8 mouse cellular contexts compared by ENCODE assay signal in the genomic region with DNA sequence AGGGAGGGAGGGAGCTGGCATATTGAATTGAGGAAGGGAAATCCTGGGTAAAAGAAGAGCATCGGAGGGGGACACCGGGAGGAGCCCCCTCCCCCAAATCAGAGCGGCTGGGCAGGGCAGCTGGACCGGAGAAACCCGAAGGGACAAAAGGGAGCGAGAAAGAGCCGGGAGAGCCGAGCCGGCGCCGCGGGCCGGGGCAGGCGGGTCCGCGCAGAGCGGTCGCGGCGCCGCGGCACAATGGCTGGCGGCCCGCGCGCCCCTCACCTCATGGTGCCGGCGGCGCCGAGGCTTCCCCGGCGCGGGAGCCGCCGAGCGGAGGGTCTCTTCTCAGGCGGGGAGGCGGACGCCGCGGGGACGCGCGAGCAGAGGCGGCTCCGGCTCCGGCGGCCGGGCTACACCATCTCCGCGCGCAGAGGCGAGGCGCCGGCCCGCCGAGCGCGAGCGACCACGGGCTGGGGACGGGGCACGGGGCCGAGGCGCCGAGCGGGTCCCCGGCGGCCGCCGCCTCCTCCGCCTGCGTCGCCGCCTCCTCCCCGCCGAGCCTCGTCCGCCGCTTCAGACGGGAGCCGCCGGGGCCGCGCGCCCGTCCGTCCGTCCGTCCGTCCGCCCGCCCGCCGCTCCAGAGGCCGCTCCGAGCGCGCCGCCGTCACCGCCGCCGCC. TPM values are rescaled to one million over a fixed set of nuclear protein-coding genes. Genes with fewer than 3 reads are reported as not detected.
DNase-seq lines count a peak whose midpoint lies in the region; ATAC-seq and TF ChIP-seq lines count a peak whose summit lies in the region.

No protein-coding gene starts in this region.

- peaks cover 10% of the 10 kb centered on the region for H3K4me1 ChIP-seq in forebrain, postnatal 0 days (ENCODE audit: insufficient read depth)
- peaks cover 13% of the 10 kb centered on the region for H3K4me1 ChIP-seq in limb, embryonic 10.5 days

- no peaks in the 10 kb centered on the region for H3K9me3 ChIP-seq in forebrain, postnatal 0 days (ENCODE audit: low read length)
- no peaks in the 10 kb centered on the region for H3K9me3 ChIP-seq in limb, embryonic 10.5 days (replicated peaks)

- peak overlapping the region; percentile 91 for H3ac ChIP-seq in myocyte (ENCODE audit: control insufficient read depth, insufficient read length)

- H3K4me3 ChIP-seq in forebrain, postnatal 0 days (ENCODE audit: low read depth, low read length), result peak overlapping the region; percentile 89
- peak overlapping the region; percentile 89 for H3K4me3 ChIP-seq in limb, embryonic 10.5 days
- H3K4me3 ChIP-seq in myocyte, result peak overlapping the region; percentile 79

- peaks cover 45% of the 10 kb centered on the region for H3K79me2 ChIP-seq in myocyte (ENCODE audit: control insufficient read depth, insufficient read depth)

- no peaks in the 10 kb centered on the region for H3K36me3 ChIP-seq in forebrain, postnatal 0 days (ENCODE audit: insufficient read depth)
- peaks cover 17% of the 10 kb centered on the region for H3K36me3 ChIP-seq in limb, embryonic 10.5 days
- H3K36me3 ChIP-seq in myocyte (ENCODE audit: control insufficient read depth, insufficient read depth), result no peaks in the 10 kb centered on the region

- TF ChIP-seq CTCF in forebrain, postnatal 0 days (IDR thresholded peaks at IDR 0.05; ENCODE audit: low read depth), result no peak

- peak overlapping the region; percentile 63 for H3K4me2 ChIP-seq in forebrain, postnatal 0 days (ENCODE audit: low read depth)
- peak overlapping the region; percentile 86 for H3K4me2 ChIP-seq in myocyte (ENCODE audit: low read depth)

- ATAC-seq in forebrain, postnatal 0 days, result peak; percentile 52

- peak overlapping the region; percentile 98 for H3K27ac ChIP-seq in forebrain, postnatal 0 days (ENCODE audit: low read depth, low read length)
- peak overlapping the region; percentile 99 for H3K27ac ChIP-seq in limb, embryonic 10.5 days

- no peaks in the 10 kb centered on the region for H3K27me3 ChIP-seq in forebrain, postnatal 0 days (ENCODE audit: insufficient read depth, low read length)
- no peaks in the 10 kb centered on the region for H3K27me3 ChIP-seq in limb, embryonic 10.5 days (ENCODE audit: low read depth, poor library complexity, severe bottlenecking)
- H3K27me3 ChIP-seq in myocyte (ENCODE audit: control insufficient read depth, insufficient read depth, insufficient read length), result no peaks in the 10 kb centered on the region

- H3K9ac ChIP-seq in forebrain, postnatal 0 days, result peak overlapping the region; percentile 85

- no peak for TF ChIP-seq POLR2A in myocyte (IDR thresholded peaks at IDR 0.05; ENCODE audit: insufficient read length, low read depth)

- peak; percentile 36 for DNase-seq in adrenal gland, adult 18-20 months (ENCODE audit: low spot score in 2 of 2)
- no peak for DNase-seq in adrenal gland, postnatal 10 days
- peak; percentile 18 for DNase-seq in ovary, postnatal 14 days (ENCODE audit: low spot score)
- no peak for DNase-seq in ovary, postnatal 10 days (ENCODE audit: low spot score)
- DNase-seq in forebrain, postnatal 0 days, result no peak
- peak; percentile 74 for DNase-seq in limb, embryonic 10.5 days (ENCODE audit: low spot score)
- no peak for DNase-seq in urinary bladder, postnatal 25 days (ENCODE audit: low spot score)

- WGBS in forebrain, postnatal 0 days, result 2% methylated on average over 63 of the region's 104 CpGs
- 4% methylated on average over 104 of the region's 104 CpGs for WGBS in limb, embryonic 10.5 days

TF ChIP-seq in myocyte, 11 proteins besides CTCF, POLR2A, EP300 and RAD21:
- TF ChIP-seq MYOD1 (IDR thresholded peaks at IDR 0.05; ENCODE audit: control insufficient read depth in 1 of 3, insufficient read length in 2 of 3, low read depth in 2 of 3), result no peak
- TF ChIP-seq TCF12 (IDR thresholded peaks at IDR 0.05; ENCODE audit: insufficient read depth, poor library complexity, severe bottlenecking), result no peak

RNA-seq across cellular contexts. Expression of gene Enah, which starts 0.4 kb away (rescaled TPM):
- 10 to 100 TPM; 66.5 to 68.8 TPM for total RNA-seq in adrenal gland, adult 18-20 months (2021)
- 10 to 100 TPM; 58.9 to 72.2 TPM for total RNA-seq in adrenal gland, postnatal 10 days (2021)
- total RNA-seq in forebrain, postnatal 0 days (2014; rRNA removed), result 75.0 and 88.0 TPM in 2 replicates
- polyA plus RNA-seq in forebrain, postnatal 0 days (2015; fragmentation: Nextera tagmentation; extraction: Ambion mirVana), result 8.1 and 16.0 TPM in 2 replicates
- 23.0 and 23.6 TPM in 2 replicates for polyA plus RNA-seq in limb, embryonic 10.5 days (2016; fragmentation: Nextera tagmentation; extraction: Ambion mirVana)
- 72.9 TPM for polyA plus RNA-seq in myocyte (2012; fragmentation: generic; extraction: Trizol)

Comparison
In these comparisons a context has a peak if more than half of its experiments do, and no peak if none do; other contexts are left out.
1. DNase-seq: peak in adrenal gland, adult 18-20 months (2 of 2), ovary, postnatal 14 days (single experiment) and limb, embryonic 10.5 days (single experiment); none in adrenal gland, postnatal 10 days (single experiment), ovary, postnatal 10 days (single experiment), forebrain, postnatal 0 days (single experiment) and urinary bladder, postnatal 25 days (single experiment).
2. Peak in every context shown above with its lines, with median percentiles within 50 percentile points of each other: H3K4me3 ChIP-seq.